Mouse (Mus musculus) bone marrow, adult 2 months (tissue): ENCODE measurements around the gene Ccdc42.

Source experiments
- CTCF ChIP-seq: fragments of 200-500 bp; IDR thresholded peaks from 2 replicates; pipeline ENCODE4 v1.5.1; 2011; ENCODE audit warnings: low read length, control low read depth; ENCODE audit not compliant: control insufficient read depth, insufficient read depth
- POLR2A ChIP-seq: fragments of 200-500 bp; IDR thresholded peaks from 2 replicates; pipeline ENCODE4 v1.6.1; 2011; ENCODE audit warnings: low read depth, mild to moderate bottlenecking, control low read depth, low read length, borderline replicate concordance; ENCODE audit not compliant: control insufficient read depth

DNA sequence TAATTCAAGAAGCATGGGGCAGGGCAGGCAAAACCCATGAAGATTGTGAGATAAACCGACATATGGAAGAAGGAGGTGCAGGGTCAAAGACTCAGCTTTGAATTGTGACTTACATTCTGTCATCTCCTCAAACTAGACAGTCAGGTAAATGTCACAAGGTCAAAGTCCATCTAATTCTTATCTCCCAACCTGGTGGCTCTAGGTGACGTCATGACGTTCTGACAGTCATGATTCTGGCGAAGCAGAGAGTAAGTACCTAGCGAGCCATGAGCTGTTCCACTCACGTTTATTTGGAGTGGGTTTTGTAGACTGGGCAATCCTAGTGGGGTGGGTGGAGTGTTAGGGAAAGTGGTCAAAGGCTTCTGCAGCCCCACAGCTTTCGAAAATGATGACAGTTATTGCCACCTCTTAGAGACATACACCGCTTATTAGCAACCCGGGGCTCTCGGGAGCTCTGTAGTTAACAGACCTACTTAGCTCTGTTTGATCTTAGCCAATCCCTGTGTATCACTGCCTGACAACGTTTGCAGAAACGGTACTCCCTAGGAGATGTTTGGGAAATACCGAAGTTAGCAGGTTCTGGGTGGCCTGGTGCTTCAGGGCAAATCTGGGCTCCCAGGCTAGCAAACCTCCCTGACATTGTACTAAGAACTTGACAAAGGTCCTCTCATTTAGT, 22.3 kb upstream of the Ccdc42 start:
- TF ChIP-seq CTCF (no peak), POLR2A (no peak)
